Mouse (Mus musculus): ENCODE data around the gene Erfe. TPM values are rescaled to one million over a fixed set of nuclear protein-coding genes. Genes with fewer than 3 reads are reported as not detected.
A peak's percentile ranks its signal among the peaks of the same experiment; 100 is the strongest.

Erfe gene
- polyA plus RNA-seq, 1 experiment from 2014 or later, result 1.5 TPM

DNA sequence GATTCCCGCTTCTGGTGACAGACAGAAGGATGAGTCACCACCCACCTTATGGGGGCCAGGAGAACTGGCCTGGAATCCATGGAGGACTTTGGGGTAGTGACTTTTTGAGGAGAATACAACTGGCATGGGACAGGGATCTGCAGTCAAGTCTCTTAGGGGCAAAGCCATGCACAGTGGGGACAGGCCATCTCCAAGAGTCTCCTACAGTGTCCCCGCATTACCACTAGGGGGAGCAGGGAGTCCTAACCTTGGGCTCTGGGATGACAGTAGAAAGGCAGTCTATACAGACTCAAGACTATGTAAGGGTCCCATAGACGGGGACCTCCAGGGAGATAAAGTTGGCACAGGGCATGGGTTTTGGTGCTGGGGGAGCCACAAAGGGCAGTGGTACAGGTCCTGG lies 19.3 kb upstream of the Erfe start:
- no peak overlapping the region for H3K27ac ChIP-seq
- H3K4me2 ChIP-seq, result no peak overlapping the region
- H3K27me3 ChIP-seq, result peaks cover 60% of the 10 kb centered on the region
- no peaks in the 10 kb centered on the region for H3K36me3 ChIP-seq
- peak; percentile 53; the same call in 1 of the 2 replicates for ATAC-seq (ENCODE audit: insufficient number of reproducible peaks, insufficient read depth, low FRiP score, low TSS enrichment, low read depth)
- 33% methylated on average over 3 of the region's 3 CpGs for WGBS
- no peak overlapping the region for H3K9ac ChIP-seq (replicated peaks)
- H3K9me3 ChIP-seq, result no peaks in the 10 kb centered on the region
- H3K4me3 ChIP-seq (replicated peaks), result no peak overlapping the region
- H3K4me1 ChIP-seq (replicated peaks), result peaks cover 14% of the 10 kb centered on the region

GRCm38 (mm10) chr1:91350841-91351240 lies 15.4 kb upstream of the Erfe start, which contains the start of gene Klhl30:
Gene Klhl30 (plus strand): TSS chr1:91351016.
- H3K4me2 ChIP-seq, result no peak within 1 kb of the TSS
- no peak within 1 kb of the TSS for H3K4me3 ChIP-seq (replicated peaks)
- no peak for ATAC-seq (ENCODE audit: insufficient number of reproducible peaks, insufficient read depth, low FRiP score, low TSS enrichment, low read depth)
- no peaks in the 10 kb centered on the region for H3K4me1 ChIP-seq (replicated peaks)
- WGBS, result 72% methylated on average over 4 of the region's 4 CpGs
- H3K36me3 ChIP-seq, result no peaks in the 10 kb centered on the region
- H3K9me3 ChIP-seq, result no peaks in the 10 kb centered on the region
- H3K27ac ChIP-seq, result no peak within 1 kb of the TSS
- H3K27me3 ChIP-seq, result peaks cover 20% of the 10 kb centered on the region
- H3K9ac ChIP-seq (replicated peaks), result no peak within 1 kb of the TSS

- Histone ChIP-seq H3K4me3 (replicated peaks) (no peak overlapping the region), H3K4me2 (no peak overlapping the region), H3K9ac (replicated peaks) (no peak overlapping the region), H3K27me3 (peaks cover 16% of the 10 kb centered on the region), H3K36me3 (no peaks in the 10 kb centered on the region), H3K9me3 (no peaks in the 10 kb centered on the region), H3K27ac (no peak overlapping the region), H3K4me1 (replicated peaks) (no peaks in the 10 kb centered on the region)
- no peak for ATAC-seq (ENCODE audit: insufficient number of reproducible peaks, insufficient read depth, low FRiP score, low TSS enrichment, low read depth)
- 81% methylated on average over 3 of the region's 3 CpGs for WGBS
Observed at GRCm38 (mm10) chr1:91351249-91351648, 15.0 kb upstream of the Erfe start.

GRCm38 (mm10) chr1:91352277-91352676 lies 14.0 kb upstream of the Erfe start:
- no peaks in the 10 kb centered on the region for H3K9me3 ChIP-seq
- H3K9ac ChIP-seq (replicated peaks), result no peak overlapping the region
- no peak overlapping the region for H3K27ac ChIP-seq
- ATAC-seq (ENCODE audit: insufficient number of reproducible peaks, insufficient read depth, low FRiP score, low TSS enrichment, low read depth), result no peak
- H3K4me2 ChIP-seq, result no peak overlapping the region
- H3K27me3 ChIP-seq, result peaks cover 6% of the 10 kb centered on the region; the same call in 1 of the 2 replicates
- H3K4me3 ChIP-seq (replicated peaks), result no peak overlapping the region
- H3K4me1 ChIP-seq (replicated peaks), result no peaks in the 10 kb centered on the region
- WGBS, result 87% methylated on average over 2 of the region's 2 CpGs
- no peaks in the 10 kb centered on the region for H3K36me3 ChIP-seq

DNA sequence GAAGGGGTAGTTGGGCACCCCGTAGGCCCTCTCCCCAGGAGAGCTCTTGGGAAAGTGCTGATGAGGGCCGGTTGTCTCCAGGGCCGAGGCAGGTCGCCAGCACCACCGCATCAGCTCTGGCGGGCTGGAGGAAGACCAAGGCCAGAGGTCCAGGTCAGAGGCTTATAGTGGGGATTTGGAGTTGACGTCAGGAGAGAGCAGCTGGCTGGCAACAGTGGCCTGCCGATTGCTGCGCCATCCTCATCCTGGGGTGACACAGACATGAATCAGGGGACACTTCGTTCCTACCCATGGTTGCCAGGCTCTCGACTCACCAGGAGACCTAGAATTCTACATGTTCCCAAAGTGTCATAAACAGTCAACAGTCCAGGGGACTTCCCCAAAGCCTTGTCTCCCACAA lies 10.1 kb upstream of the Erfe start:
- no peak for ATAC-seq (ENCODE audit: insufficient number of reproducible peaks, insufficient read depth, low FRiP score, low TSS enrichment, low read depth)
- Histone ChIP-seq H3K27me3 (no peaks in the 10 kb centered on the region), H3K4me1 (replicated peaks) (no peaks in the 10 kb centered on the region), H3K4me2 (no peak overlapping the region), H3K36me3 (no peaks in the 10 kb centered on the region), H3K9me3 (no peaks in the 10 kb centered on the region), H3K9ac (replicated peaks) (no peak overlapping the region), H3K27ac (no peak overlapping the region), H3K4me3 (replicated peaks) (no peak overlapping the region)
- WGBS, result 84% methylated on average over 11 of the region's 11 CpGs

- ATAC-seq (ENCODE audit: insufficient number of reproducible peaks, insufficient read depth, low FRiP score, low TSS enrichment, low read depth), result no peak
- WGBS, result 80% methylated on average over 5 of the region's 5 CpGs
- Histone ChIP-seq H3K4me3 (replicated peaks) (no peak overlapping the region), H3K27me3 (peaks cover 15% of the 10 kb centered on the region), H3K27ac (no peak overlapping the region), H3K4me2 (no peak overlapping the region), H3K9me3 (peaks cover 5% of the 10 kb centered on the region), H3K9ac (replicated peaks) (no peak overlapping the region), H3K4me1 (replicated peaks) (peaks cover 13% of the 10 kb centered on the region; the same call in 1 of the 2 replicates), H3K36me3 (no peaks in the 10 kb centered on the region)
Observed at GRCm38 (mm10) chr1:91362113-91362512, 4.1 kb upstream of the Erfe start.

- no peak overlapping the region for H3K27ac ChIP-seq
- peaks cover 5% of the 10 kb centered on the region for H3K9me3 ChIP-seq
- H3K9ac ChIP-seq (replicated peaks), result no peak overlapping the region
- WGBS, result 92% methylated on average over 16 of the region's 16 CpGs
- H3K4me2 ChIP-seq, result no peak overlapping the region
- no peak overlapping the region for H3K4me3 ChIP-seq (replicated peaks)
- H3K27me3 ChIP-seq, result peaks cover 23% of the 10 kb centered on the region
- H3K4me1 ChIP-seq (replicated peaks), result peaks cover 14% of the 10 kb centered on the region; the same call in 1 of the 2 replicates
- peaks cover 8% of the 10 kb centered on the region for H3K36me3 ChIP-seq
- no peak for ATAC-seq (ENCODE audit: insufficient number of reproducible peaks, insufficient read depth, low FRiP score, low TSS enrichment, low read depth)
Observed at GRCm38 (mm10) chr1:91364822-91365644, 1.2 kb upstream of the Erfe start.

DNA sequence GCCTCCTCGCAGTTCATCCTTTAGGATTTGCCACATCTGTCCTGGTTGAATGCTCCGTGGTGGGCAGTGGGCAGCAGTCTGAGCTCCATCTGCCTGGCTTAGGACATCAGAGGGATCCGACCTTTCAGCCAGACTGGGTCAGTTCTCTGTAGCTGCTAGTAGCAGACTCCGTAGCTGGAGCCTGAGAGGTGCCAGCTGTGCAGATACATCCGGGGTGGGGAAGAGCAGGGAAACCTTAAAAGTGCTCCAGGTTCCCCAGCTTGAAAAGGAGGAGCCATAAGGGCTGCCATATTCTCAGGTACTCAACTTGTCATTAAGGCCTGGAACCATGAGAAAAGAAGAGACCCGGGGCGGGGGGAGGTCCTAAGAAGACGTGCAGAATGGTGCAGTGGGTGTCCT lies 415 bp upstream of the Erfe start:
- H3K4me1 ChIP-seq (replicated peaks), result peaks cover 14% of the 10 kb centered on the region; the same call in 1 of the 2 replicates
- H3K9ac ChIP-seq (replicated peaks), result peak overlapping the region; percentile 66
- WGBS, result 24% methylated on average over 8 of the region's 8 CpGs
- ATAC-seq (ENCODE audit: insufficient number of reproducible peaks, insufficient read depth, low FRiP score, low TSS enrichment, low read depth), result no peak
- no peak overlapping the region for H3K27ac ChIP-seq
- H3K4me3 ChIP-seq (replicated peaks), result peak overlapping the region; percentile 45
- H3K9me3 ChIP-seq, result peaks cover 5% of the 10 kb centered on the region
- H3K27me3 ChIP-seq, result peaks cover 23% of the 10 kb centered on the region
- H3K4me2 ChIP-seq, result peak overlapping the region; percentile 90
- peaks cover 15% of the 10 kb centered on the region for H3K36me3 ChIP-seq

- Histone ChIP-seq H3K36me3 (peaks cover 30% of the 10 kb centered on the region), H3K4me2 (peak overlapping the region; percentile 90), H3K9ac (replicated peaks) (no peak overlapping the region), H3K27ac (no peak overlapping the region), H3K4me3 (replicated peaks) (no peak overlapping the region), H3K4me1 (replicated peaks) (peaks cover 14% of the 10 kb centered on the region; the same call in 1 of the 2 replicates), H3K27me3 (peaks cover 23% of the 10 kb centered on the region), H3K9me3 (peaks cover 5% of the 10 kb centered on the region)
- 98% methylated on average over 3 of the region's 3 CpGs for WGBS
- no peak for ATAC-seq (ENCODE audit: insufficient number of reproducible peaks, insufficient read depth, low FRiP score, low TSS enrichment, low read depth)
Observed at GRCm38 (mm10) chr1:91367295-91367694, 1.1 kb downstream of the Erfe start.

DNA sequence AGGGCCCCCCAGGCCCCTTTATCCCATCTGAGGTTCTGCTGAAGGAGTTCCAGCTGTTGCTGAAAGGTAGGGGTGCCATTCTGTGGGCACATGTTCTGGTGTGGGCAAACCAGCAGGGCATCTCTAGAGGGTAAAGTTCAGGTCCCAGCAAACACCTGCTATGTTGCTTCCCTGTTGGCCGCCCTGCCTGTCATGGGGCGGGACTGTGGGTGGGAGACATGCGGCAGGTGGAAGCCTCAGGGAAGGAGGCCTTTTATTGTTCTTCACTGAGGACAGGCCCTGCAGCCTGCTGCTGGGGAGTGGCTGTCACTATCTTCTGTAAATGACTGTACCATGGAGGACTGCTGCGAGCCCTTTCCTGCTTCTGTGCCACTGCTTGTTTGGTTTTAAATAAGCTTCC lies 3.2 kb downstream of the Erfe start:
- H3K36me3 ChIP-seq, result peaks cover 51% of the 10 kb centered on the region
- H3K9me3 ChIP-seq, result peaks cover 2% of the 10 kb centered on the region

DNA sequence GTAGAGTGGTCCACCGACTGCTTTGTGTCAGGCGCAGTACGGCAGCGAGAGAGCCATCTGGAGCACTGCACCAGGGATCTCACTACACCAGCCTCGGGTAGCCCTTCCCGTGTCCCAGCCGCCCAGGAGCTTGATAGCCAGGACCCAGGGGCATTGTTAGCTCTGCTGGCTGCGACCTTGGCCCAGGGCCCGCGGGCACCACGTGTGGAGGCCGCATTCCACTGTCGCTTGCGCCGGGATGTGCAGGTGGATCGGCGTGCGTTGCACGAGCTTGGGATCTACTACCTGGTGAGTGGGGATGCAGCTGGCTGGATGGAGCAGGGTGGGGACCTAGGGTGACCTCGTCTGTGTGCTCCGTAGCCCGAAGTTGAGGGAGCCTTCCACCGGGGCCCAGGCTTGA lies 3.8 kb downstream of the Erfe start:
- H3K4me3 ChIP-seq (replicated peaks), result no peak overlapping the region
- WGBS, result 91% methylated on average over 23 of the region's 23 CpGs
- H3K4me1 ChIP-seq (replicated peaks), result peaks cover 14% of the 10 kb centered on the region; the same call in 1 of the 2 replicates
- H3K27me3 ChIP-seq, result peaks cover 23% of the 10 kb centered on the region
- H3K9ac ChIP-seq (replicated peaks), result no peak overlapping the region
- ATAC-seq (ENCODE audit: insufficient number of reproducible peaks, insufficient read depth, low FRiP score, low TSS enrichment, low read depth), result no peak
- H3K4me2 ChIP-seq, result no peak overlapping the region
- H3K27ac ChIP-seq, result no peak overlapping the region
- H3K36me3 ChIP-seq, result peaks cover 58% of the 10 kb centered on the region
- no peaks in the 10 kb centered on the region for H3K9me3 ChIP-seq

More for the DNA sequence above, 3.2 kb downstream of the Erfe start:
- Histone ChIP-seq H3K9ac (replicated peaks) (no peak overlapping the region), H3K27ac (no peak overlapping the region), H3K4me1 (replicated peaks) (peaks cover 14% of the 10 kb centered on the region; the same call in 1 of the 2 replicates), H3K4me2 (no peak overlapping the region), H3K27me3 (peaks cover 23% of the 10 kb centered on the region), H3K4me3 (replicated peaks) (no peak overlapping the region)
- WGBS, result 59% methylated on average over 4 of the region's 4 CpGs
- no peak for ATAC-seq (ENCODE audit: insufficient number of reproducible peaks, insufficient read depth, low FRiP score, low TSS enrichment, low read depth)
